ENCODE assay signal across 9 mouse cellular contexts in the genomic region with DNA sequence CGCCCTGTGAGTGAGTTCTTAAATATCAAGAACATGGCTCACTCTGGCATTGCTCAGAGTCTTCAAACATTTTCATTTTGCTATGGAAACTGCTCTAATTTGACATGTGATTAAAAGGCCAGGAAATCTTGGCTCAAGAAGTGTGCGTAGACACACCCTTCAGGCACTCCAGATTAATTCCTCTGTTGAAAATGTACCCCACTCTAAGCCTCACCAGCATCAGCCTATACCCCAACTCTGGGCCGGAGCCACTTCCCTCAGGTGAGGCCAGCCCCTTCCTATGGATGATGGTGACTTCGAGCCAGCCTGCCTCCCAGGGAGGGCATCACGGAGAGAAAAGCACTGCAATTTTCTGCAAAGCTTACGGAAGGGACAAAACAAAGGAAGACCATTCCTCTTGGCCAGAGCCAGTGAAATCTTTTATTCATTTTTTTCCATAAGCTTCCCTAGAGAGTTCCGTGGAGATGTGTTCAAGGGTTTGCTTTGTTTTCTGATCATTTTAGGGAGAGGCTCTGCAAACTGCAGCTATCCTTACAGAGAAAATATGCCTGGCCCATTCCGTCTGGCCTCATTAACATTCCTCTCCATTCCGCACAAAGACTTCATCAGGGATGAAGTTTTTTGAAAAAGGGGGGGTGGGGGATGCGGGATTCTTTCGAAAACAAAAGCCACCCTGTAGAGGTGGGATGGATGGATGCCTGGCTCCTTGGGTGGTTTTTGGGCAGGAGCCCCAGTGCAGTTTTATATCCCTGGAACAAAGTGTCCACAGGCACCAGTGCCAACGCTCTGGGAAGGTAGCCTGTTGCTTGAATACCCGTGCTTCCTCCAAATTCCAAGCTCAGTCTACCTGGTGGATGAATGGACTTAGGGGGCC.
DNase-seq lines count a peak whose midpoint lies in the region; ATAC-seq and TF ChIP-seq lines count a peak whose summit lies in the region.
"Had no signal": no experiment of that assay in that cellular context is flagged by ENCODE, and none has a peak within 500 bp of the region (broad histone marks: within the 10 kb centered on the region; RNA-seq: fewer than 3 reads in every experiment).

No protein-coding gene starts in this region.

- H3K9me3 ChIP-seq in hindbrain, embryonic 16.5 days (ENCODE audit: control insufficient read depth, low read length) = no peaks in the 10 kb centered on the region
- H3K9me3 ChIP-seq: liver, embryonic 15.5 days had no signal

- H3K27ac ChIP-seq in hindbrain, embryonic 16.5 days (ENCODE audit: low read depth, low read length) = peak overlapping the region; percentile 53
- H3K27ac ChIP-seq in small intestine, adult 2 months (ENCODE audit: insufficient read depth, low read depth, low read length) = peak overlapping the region; percentile 25; the same call in 1 of the 2 replicates
- H3K27ac ChIP-seq: liver, embryonic 15.5 days had no signal

- no peak overlapping the region; the same call in 1 of the 2 replicates for H3K9ac ChIP-seq in hindbrain, embryonic 16.5 days (ENCODE audit: low read depth, low read length)
- H3K9ac ChIP-seq: liver, embryonic 15.5 days had no signal

- peak; percentile 71 for DNase-seq in cerebellum, adult 9-10 months
- no peak for DNase-seq in cerebellum, adult 8-10 months
- DNase-seq in lung, postnatal 25 days (ENCODE audit: low spot score) = peak; percentile 33
- no peak for DNase-seq in lung, postnatal 14 days
- DNase-seq in right cerebral cortex, postnatal 14 days = no peak
- DNase-seq in right cerebral cortex, postnatal 25 days = no peak

- 24% methylated on average over 13 of the region's 13 CpGs for WGBS in hindbrain, embryonic 16.5 days
- WGBS in small intestine, adult 2 months = 83% methylated on average over 13 of the region's 13 CpGs

- no peak overlapping the region for H3K4me2 ChIP-seq in hindbrain, embryonic 16.5 days (ENCODE audit: low read length)
- H3K4me2 ChIP-seq: liver, embryonic 15.5 days had no signal

- no peaks in the 10 kb centered on the region; the same call in 1 of the 2 replicates for H3K36me3 ChIP-seq in hindbrain, embryonic 16.5 days (ENCODE audit: control insufficient read depth, insufficient read depth, low read length)
- peaks cover 9% of the 10 kb centered on the region for H3K36me3 ChIP-seq in small intestine, adult 2 months (ENCODE audit: control insufficient read depth, insufficient read depth, low read length)
- H3K36me3 ChIP-seq: liver, embryonic 15.5 days had no signal

- no peak for TF ChIP-seq CTCF in small intestine, adult 2 months (IDR thresholded peaks at IDR 0.05; ENCODE audit: extremely low read depth, insufficient read length, insufficient replicate concordance, low read depth, low read length)

- TF ChIP-seq POLR2A in small intestine, adult 2 months (IDR thresholded peaks at IDR 0.05; ENCODE audit: low read depth, low read length) = no peak

- peaks cover 13% of the 10 kb centered on the region for H3K4me1 ChIP-seq in hindbrain, embryonic 16.5 days (ENCODE audit: control insufficient read depth, insufficient read depth, low read depth, low read length)
- peaks cover 11% of the 10 kb centered on the region; the same call in 1 of the 2 replicates for H3K4me1 ChIP-seq in small intestine, adult 2 months (ENCODE audit: control insufficient read depth, insufficient read depth, insufficient read length, low read length)
- H3K4me1 ChIP-seq: liver, embryonic 15.5 days had no signal

- H3K27me3 ChIP-seq in hindbrain, embryonic 16.5 days (replicated peaks; ENCODE audit: control insufficient read depth, insufficient read depth, low read length) = no peaks in the 10 kb centered on the region
- H3K27me3 ChIP-seq in small intestine, adult 2 months (ENCODE audit: control insufficient read depth, insufficient read depth, low read length) = no peaks in the 10 kb centered on the region
- H3K27me3 ChIP-seq: liver, embryonic 15.5 days had no signal

- ATAC-seq in hindbrain, embryonic 16.5 days = peak; percentile 53; the same call in 1 of the 2 replicates

- no peak overlapping the region for H3K4me3 ChIP-seq in hindbrain, embryonic 16.5 days (ENCODE audit: low read length)
- no peak overlapping the region for H3K4me3 ChIP-seq in small intestine, adult 2 months (ENCODE audit: low read depth, low read length)
- H3K4me3 ChIP-seq: liver, embryonic 15.5 days had no signal

Comparison
In these comparisons a context has a peak if more than half of its experiments do, and no peak if none do; other contexts are left out.
1. DNase-seq: peak in cerebellum, adult 9-10 months (single experiment) and lung, postnatal 25 days (single experiment); none in cerebellum, adult 8-10 months (single experiment), lung, postnatal 14 days (single experiment), right cerebral cortex, postnatal 14 days (single experiment) and right cerebral cortex, postnatal 25 days (single experiment).